Mouse (Mus musculus) leukemia stem cell, adult 10-12 weeks (primary cell): ENCODE results near the gene Cldn6. TPM values are rescaled to one million over a fixed set of nuclear protein-coding genes. Genes with fewer than 3 reads are reported as not detected.

Experiments used
- polyA plus RNA-seq: library from polyadenylated mRNA; stranded (reverse); fragments of >175 nt; gene quantifications from 2 replicates; pipeline ENCODE4 v1.2.3, GENCODE M21; 2012; ENCODE audit warnings: low replicate concordance

The Cldn6 gene
- polyA plus RNA-seq: not detected in 2 replicates

DNA sequence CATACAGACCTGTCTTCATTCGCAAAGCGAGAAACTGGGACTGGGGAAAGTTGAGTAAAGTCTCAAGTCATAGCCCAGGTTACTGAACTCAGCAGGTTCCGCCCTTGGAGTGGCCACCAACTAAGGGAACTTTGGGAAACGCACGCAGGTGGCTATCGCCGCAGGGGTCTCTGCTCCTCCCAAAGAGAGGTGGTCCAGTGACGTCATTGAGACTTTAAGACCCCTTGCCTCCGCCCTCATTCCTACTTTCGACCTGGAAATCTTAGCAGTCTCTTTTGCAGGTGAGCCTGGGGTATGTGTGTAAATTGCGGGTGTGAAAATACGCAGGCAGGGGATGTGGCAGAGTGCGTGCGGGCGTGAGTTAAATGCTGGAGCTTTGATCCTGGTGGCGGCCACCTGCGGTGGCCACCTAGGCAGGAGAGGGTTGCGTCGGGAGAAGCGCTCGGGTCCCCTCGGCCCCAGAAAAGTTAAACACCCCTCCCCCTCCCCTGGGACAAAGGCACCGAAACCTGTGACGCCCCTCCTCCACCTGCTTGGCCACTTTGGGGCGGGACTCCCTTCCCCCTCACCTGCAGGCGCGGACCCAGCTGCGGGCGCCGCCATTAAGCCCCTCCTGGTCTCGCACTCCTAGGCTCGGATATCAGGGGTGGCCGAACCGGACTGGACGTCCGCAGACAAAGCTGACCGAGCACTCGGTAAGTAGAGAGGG is at the start of gene Cldn6:
Gene Cldn6 (plus strand): TSS at position 123 of the 709 bp plus-strand sequence.

GRCm38 (mm10) chr17:23644613-23645495 is 34.2 kb upstream of the Cldn6 start, which contains the start of gene Mmp25:
TSS of gene Mmp25 (minus strand) at chr17:23645277.

GRCm38 (mm10) chr17:23660117-23660875 is 18.8 kb upstream of the Cldn6 start, which contains the start of gene Bicdl2:
TSS of gene Bicdl2 (plus strand) at chr17:23660506.

DNA sequence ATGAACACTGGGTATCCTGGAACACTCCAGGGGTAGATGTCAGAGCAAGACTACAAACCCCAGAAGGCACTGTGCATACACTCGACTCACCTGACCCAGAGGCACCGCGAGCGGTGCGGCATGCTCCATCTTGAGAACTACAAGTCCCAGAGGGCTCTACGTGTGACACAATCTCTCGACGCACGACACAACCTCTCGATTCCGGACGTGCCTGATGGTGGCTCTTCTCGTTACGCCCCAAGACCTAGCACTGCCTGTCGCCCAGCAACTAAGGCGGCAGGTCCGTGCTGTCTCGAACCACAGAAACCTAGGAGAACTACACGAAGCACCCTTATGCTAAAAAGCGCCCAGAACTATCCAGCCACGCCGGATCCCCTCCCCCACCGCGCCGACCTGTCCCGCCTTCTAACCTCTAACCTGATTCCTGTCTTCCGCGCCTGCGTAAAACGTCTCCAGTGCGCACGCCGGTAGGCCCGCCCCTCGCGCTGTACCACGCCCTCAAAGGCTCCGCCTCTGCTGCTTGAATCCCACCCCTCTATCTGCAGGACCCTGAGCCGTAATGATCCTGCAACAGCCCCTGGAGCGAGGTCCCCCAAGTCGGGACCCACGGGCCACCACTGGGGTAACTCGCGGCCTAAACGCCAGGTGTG is 5.5 kb upstream of the Cldn6 start, which contains the start of the genes Hcfc1r1 and Thoc6:
Gene Hcfc1r1 (plus strand): TSS at position 173 of the 650 bp plus-strand sequence.
Gene Thoc6 (minus strand): TSS at position 459 of the 650 bp plus-strand sequence.

DNA sequence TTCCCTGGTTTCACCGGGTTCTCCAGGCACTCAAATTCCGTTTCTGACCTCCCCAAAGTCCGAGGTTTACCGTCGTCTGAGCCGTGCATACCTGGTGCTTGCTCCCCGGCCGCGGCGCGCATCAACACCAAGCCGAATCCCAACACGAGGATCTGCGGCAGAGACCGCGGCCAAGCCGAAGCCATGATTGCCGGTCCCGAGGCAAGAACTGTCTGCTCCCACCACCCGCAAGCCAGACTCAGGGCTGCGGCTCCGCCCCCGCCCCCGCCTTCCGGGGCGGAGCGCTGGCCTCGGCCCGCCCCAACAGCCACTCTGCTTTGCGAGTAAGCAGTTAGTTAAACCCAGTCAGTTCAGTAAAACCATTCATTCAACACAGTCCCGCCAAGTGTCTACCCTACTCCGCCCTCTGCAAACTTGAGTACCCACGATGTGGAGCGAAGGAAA is 1.8 kb upstream of the Cldn6 start, which contains the start of gene Tnfrsf12a:
Gene Tnfrsf12a (minus strand): TSS at position 233 of the 444 bp plus-strand sequence.

GRCm38 (mm10) chr17:23683856-23684672 is 5.0 kb downstream of the Cldn6 start, which contains the start of gene Cldn9:
TSS of gene Cldn9 (minus strand) at chr17:23684026.

DNA sequence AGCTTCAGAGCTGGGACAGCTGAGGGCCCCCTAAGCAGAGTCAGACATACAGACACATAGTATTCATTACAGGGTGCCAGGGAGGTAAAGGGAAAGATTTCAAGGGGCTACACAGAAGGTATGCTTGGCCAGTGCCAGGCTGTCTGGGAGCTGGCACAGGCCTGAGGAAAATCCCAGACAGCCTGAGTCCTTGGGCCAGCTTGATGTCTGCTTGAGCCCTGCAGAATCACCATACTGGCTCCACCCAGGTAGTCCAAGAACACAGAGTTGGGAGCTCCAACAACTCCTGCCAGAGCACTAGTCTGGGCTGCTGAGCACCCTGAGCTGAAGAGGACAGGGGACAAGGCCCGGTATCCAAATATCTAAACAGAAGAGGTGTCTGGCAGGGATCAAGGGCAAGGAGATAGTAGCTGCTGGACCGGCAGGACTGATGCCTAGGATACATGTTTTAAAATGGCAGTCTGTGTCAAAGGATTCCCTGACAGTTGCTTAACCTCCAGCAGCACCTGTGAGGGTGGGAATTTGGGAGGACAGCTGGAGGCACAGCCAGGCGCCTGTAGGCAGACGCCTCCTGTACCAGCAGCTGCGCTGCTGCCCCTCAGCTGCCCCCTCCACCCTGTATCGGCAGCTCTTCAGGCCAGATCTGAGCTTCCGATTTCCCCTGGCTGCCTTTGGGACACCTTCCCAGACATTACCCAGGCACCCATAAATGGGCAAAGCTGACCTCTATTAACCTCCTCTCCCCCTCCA is 43.5 kb downstream of the Cldn6 start, which contains the start of gene 1520401A03Rik:
Gene 1520401A03Rik (minus strand): TSS at position 408 of the 750 bp plus-strand sequence.

DNA sequence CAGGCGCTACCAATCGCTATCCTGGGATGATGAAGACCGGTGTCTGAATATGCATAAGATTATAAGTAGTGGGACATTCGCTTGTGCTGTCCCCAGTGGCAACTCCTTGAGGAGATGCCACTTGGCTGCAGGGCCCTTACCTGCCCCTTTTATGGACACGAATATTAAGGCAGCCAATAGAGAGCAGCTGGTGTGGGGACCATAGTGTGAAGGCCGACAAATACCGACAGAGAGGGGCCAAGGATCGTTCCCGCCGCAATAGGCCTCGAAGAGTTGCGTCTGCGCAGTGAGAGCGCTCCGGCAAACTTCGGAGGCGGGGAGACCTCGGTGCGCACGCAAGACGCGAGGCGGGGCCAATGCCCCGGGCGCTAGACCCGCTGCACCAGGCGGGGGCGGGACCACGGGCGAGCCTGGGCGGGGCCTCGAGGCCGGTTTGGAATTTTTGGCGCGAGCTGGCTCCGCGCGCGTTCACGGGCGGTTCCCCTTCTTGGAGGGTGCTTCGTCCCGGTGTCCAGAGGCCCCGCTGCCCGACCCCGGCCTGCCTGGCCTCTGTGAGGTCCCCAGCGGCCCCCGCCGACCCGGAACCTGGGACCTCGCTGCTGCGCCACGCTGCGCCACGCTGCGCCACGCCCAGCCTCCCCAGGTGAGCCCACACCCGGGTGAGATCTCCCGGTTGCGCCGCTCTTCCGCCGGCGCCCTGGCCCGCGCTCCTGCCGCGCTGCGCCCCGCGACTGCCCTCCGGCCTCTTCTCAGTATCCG is 47.1 kb downstream of the Cldn6 start, which contains the start of gene Pkmyt1:
Gene Pkmyt1 (plus strand): TSS at position 338 of the 759 bp plus-strand sequence.

Other genes with a start within 250 kb of the Cldn6 start
- gene Vmn2r117, start 199.6 kb upstream of the Cldn6 start, polyA plus RNA-seq: not detected in 2 replicates
- gene Zfp213, start 115.0 kb upstream of the Cldn6 start, polyA plus RNA-seq: 9.6 and 13.1 TPM in 2 replicates
- gene Zfp13, start 79.8 kb upstream of the Cldn6 start, polyA plus RNA-seq: 0.40 and 0.80 TPM in 2 replicates
- not detected in 2 replicates for gene Zscan10, start 78.4 kb upstream of the Cldn6 start, polyA plus RNA-seq
- 2.3 and 2.6 TPM in 2 replicates for gene Mmp25, start 34.0 kb upstream of the Cldn6 start, polyA plus RNA-seq
- gene Bicdl2, start 18.7 kb upstream of the Cldn6 start, polyA plus RNA-seq: 0.36 TPM in 1 of 2 replicates, not detected in the other
- gene Hcfc1r1, start 5.7 kb upstream of the Cldn6 start, polyA plus RNA-seq: 127 and 166 TPM in 2 replicates
- gene Thoc6, start 5.4 kb upstream of the Cldn6 start, polyA plus RNA-seq: 71.1 and 149 TPM in 2 replicates
- gene Tnfrsf12a, start 1.8 kb upstream of the Cldn6 start, polyA plus RNA-seq: 12.6 and 14.4 TPM in 2 replicates
- not detected in 2 replicates for gene Cldn9, start 4.8 kb downstream of the Cldn6 start, polyA plus RNA-seq
- not detected in 2 replicates for gene 1520401A03Rik, start 43.5 kb downstream of the Cldn6 start, polyA plus RNA-seq
- gene Pkmyt1, start 47.1 kb downstream of the Cldn6 start, polyA plus RNA-seq: 246 and 386 TPM in 2 replicates
- gene Paqr4, start 61.6 kb downstream of the Cldn6 start, polyA plus RNA-seq: 2.9 and 33.2 TPM in 2 replicates
- 0.21 and 0.26 TPM in 2 replicates for gene Kremen2, start 66.6 kb downstream of the Cldn6 start, polyA plus RNA-seq
- 22.5 and 23.8 TPM in 2 replicates for gene Flywch1, start 92.4 kb downstream of the Cldn6 start, polyA plus RNA-seq
- gene Flywch2, start 106.8 kb downstream of the Cldn6 start, polyA plus RNA-seq: 1.0 and 4.2 TPM in 2 replicates
- 176 and 518 TPM in 2 replicates for gene Srrm2, start 111.3 kb downstream of the Cldn6 start, polyA plus RNA-seq
- 44.9 and 471 TPM in 2 replicates for gene Elob, start 149.9 kb downstream of the Cldn6 start, polyA plus RNA-seq
- 0.80 TPM in 1 of 2 replicates, not detected in the other for gene Prss33, start 156.8 kb downstream of the Cldn6 start, polyA plus RNA-seq
- not detected in 2 replicates for gene Prss32, start 164.6 kb downstream of the Cldn6 start, polyA plus RNA-seq
- 1.9 and 2.1 TPM in 2 replicates for gene Prss41, start 164.9 kb downstream of the Cldn6 start, polyA plus RNA-seq
- 0.11 TPM in 1 of 2 replicates, not detected in the other for gene Prss21, start 188.8 kb downstream of the Cldn6 start, polyA plus RNA-seq
- not detected in 2 replicates for gene Dcpp1, start 201.6 kb downstream of the Cldn6 start, polyA plus RNA-seq
- gene Dcpp2, start 201.6 kb downstream of the Cldn6 start, polyA plus RNA-seq: not detected in 2 replicates
- gene Dcpp3, start 238.2 kb downstream of the Cldn6 start, polyA plus RNA-seq: not detected in 2 replicates